Mouse (Mus musculus) kidney, postnatal 10 days (tissue): ENCODE measurements around the gene Fgfr1op.

Experiments
- DNase-seq: peaks from one replicate; pipeline ENCODE4 v3.0.0; 2021; ENCODE audit warnings: mixed read lengths

Gene Fgfr1op

DNA sequence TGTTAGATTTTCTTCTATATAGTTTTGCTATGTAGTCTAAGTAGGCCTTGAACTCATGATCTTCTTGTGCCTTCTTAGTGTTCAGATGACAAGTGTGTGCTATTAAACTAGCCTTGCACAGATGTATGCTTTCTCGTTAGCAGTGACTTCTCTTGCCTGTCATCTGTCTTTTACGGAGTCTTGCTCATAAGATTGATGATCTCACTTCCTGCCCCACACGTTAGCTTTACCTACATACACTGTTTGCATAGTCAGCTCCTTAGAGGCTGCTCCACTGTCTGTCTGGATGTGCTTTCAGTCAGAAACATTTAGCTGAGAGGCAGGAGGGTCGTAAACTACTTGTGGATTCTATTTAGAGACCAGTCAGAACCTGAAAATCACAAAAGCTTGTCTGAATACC, 5.8 kb downstream of the Fgfr1op start:
- no peak for DNase-seq

DNA sequence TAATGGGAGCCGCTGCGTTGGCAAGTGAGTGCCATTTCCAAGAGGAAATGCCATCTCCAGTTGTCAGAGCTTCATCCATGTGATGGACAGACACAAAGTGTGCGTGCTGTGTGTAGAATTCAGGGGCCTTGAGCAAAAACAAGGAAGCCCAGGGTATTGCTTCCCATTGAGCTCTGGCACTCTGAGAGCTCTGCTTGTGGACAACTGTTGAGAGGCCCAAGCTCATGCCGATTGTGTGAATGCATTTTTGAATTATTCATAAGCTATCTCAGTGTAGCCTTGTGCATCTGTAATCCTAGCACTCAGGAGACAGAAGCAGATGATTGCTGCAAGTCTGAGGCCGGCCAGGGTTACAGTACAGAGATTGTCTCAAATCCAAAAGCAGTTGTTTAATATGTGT, 11.8 kb downstream of the Fgfr1op start:
- no peak for DNase-seq

DNA sequence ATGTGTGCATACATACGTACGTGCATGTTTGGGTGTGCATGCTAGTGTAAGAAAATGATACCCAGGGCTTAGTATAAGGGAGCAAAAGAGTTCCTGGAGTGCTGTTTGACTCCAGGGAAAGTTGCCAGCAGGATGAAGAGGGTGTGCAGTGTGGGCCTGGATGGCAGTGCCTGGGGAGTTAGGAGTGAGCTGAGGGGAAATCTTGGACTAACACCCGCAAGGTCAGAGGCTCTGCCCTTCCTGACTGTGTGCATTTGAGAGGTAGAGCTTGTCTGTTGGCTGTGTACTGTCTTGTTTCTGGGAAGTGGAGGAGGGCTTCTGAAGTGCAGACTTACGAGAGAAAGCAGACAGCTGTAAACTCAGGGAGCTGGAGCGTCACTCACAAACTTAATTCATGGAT, 18.5 kb downstream of the Fgfr1op start:
- DNase-seq = no peak

DNA sequence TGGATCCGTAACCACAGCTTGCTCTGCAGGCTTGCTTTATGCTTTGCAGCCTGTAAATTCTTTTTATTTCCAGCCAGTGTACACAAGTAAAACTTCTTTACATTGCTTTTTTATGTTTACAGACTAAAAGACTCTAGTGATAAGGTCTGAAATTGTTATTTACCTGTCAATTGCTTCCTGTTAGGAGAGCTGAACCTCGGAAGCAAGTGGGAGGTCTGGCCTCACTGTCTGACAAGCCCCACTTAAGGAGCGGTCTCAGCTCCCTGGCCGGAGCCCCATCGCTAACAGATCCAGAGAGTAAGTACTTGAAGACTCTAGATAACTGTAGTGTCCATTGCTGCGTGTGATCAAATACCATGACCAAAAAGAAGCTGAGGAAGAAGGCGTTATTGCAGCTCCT, 18.9 kb downstream of the Fgfr1op start:
- DNase-seq = no peak

DNA sequence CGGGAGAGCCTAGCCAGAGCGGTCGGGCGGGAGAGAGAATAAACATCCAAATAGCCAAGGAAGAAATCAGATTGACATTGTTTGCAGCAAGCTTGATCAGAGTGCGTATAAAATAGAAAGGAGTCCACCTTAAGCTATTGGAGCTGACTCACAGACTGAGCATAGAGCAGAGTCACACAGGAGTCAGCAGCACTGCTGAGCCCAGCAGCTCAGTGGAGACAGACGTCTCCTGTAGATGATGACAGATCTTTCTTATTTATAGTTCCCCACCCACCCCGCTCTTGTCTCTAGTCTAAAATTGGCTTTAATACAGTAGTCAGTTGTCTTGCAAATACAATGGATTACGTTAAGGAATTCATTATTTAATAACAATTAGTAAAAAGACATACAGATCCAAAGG, 28.4 kb downstream of the Fgfr1op start:
- DNase-seq = no peak

DNA sequence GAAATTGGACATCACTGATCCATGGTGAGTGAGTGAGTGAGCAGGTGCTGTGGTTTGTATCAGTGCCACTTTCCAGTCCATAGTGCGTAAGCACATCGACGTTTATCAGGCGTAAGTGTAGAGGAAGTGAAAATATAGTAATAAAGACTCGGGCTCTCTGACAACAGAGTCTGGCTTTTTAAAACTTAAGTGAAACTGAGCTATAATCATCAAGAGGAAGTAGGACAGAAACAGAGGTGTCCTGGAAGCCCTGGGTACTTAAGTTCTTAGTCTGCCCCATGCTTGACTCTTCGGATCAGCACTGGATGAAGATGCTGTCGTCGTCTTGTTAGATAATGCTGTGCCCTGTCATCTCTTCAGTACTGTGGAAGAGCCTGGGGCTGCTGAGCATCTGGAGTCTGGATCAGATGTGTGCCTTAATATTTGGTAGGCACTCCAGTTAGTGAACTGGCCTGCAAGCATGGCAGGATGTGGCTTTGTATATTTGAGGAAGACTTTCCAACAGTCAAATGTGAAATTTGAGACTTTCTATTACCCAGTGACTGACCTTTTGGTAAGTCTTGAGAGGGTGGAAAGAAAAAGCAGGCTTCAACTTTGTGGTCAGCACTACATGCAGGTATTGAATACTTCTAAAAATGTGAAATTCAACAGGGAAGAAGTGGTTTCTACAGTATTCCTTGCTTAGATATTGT, 30.5 kb downstream of the Fgfr1op start:
- no peak for DNase-seq

DNA sequence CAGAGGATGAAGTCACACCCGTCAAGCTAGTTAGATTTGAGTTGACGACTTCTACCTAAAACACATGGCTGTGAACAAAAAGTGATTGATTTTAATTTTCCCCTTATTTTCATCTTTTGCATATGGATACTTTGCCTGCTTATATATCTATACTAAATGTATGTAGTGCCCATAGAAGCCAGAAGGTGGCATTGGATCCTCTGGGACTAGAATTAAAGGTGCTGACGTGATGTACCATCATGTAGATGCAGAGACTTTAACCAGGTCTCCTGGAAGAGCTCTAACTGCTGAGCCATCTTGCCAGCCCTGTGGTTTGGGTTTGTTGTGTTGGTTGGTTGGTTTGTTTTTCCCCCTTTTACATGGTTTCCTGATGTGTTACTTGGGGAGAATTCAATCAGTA, 32.4 kb downstream of the Fgfr1op start:
- DNase-seq = no peak

DNA sequence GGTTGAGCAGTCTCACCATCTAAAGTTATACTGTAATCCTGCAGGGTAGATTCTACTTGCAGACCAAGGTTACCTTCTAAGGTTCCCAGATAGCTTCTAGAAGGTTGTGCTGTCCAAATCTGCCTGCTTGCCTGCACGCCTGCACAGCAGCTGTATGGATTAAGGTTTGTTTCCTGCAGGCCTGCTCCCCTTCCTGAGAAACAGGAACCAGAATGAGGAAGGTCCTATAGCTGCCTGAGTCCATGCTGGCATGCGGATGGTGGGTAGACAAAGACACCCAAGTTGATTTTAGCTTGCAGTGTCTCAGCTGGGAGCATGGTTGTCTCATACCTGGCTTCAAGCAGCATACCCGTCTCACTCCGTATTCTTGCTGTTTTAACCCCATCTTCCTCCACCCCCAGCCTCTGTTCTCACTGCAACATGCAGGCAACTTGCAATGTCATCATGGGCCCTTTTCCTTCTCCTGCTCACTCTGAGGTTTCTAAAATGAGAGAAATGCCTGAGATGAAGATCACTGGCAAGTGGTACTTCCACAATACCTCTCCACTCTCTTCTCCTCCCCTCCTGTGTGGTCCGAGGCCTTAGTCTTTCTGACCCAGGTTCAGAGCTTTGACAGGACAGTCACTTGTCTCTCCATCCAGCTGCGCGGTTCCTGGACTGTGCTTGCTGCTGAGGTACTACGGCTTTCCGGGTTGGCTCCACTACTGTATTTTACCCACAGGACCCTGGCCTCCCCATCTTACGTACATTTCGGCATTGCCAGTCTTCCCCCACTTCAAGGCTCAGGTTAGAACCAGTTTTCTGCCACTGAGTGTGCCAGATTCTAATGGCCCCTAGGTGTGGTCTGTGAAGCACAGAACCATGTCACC, 34.0 kb downstream of the Fgfr1op start:
- no peak for DNase-seq

DNA sequence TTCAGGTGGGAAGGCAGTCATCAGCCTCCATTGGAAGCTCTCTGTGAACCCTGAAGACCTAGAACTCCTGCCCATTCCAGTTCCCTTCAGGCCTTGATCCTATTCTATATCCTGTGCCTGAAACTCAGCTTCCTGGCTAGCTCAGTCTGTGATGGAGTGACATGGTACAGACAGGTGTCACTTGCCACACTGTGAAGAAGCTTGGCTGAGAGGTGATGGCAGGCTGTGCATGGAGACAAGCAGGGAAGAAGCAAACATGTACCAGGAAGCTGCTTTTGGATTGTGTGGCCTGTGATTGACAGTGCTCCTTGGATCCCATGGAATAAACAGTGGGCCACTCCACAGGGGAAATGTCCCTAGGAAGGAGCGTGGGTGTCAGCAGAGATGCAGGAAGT, 34.6 kb downstream of the Fgfr1op start:
- no peak for DNase-seq

DNA sequence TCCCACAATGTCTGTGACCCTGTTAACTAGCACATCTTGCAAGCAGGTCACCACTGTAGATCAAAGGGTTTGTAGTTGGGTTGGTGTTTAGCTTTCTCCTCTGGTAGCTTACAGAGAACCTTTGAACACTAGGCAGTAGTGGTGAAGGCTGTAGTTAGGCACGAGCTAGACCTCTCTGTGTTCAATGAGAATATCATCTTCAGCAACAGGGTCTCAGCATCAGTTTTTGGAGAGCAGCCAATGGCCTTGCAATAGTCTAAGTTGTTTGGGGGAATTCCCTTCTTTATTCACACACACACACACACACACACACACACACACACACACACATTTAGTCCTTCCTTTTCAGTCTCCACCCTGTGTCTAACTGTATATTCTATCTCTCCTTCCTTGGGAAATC, 38.2 kb downstream of the Fgfr1op start:
- no peak for DNase-seq

DNA sequence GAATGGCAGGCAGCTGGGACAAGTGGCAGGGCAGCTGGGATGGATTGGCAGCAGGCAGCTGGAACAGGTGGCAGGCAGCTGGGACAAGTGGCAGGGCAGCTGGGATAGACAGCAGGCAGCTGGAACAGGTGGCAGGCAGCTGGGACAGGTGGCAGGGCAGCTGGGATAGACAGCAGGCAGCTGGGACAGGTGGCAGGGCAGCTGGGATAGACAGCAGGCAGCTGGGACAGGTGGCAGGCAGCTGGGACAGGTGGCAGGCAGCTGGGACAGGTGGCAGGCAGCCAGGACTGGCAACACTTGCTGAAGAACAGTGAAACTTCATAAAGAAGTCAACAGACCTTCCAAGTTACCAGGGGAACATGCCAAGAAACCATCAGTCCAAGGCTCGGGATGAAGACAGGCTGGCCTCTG, 39.9 kb downstream of the Fgfr1op start:
- peak; percentile 26 for DNase-seq

DNA sequence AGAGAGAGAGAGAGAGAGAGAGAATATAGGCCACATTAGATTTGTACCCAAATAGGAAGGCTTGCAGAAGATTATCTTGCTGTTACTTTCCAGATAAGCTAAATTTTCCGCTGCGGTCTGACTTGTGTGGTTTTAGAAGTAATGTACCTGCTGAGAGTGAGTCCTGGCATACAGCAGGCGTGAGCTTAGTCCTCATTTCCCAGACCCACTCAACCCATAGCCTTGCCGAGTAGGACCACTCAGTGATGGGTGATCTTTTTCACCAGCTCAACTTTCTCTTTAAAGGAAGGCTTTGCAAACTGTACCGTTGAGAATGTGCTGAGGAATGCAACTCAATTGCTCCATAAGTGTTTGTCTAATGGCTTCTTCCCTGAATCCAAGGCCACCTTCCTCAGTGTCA, 41.4 kb downstream of the Fgfr1op start:
- DNase-seq = no peak

DNA sequence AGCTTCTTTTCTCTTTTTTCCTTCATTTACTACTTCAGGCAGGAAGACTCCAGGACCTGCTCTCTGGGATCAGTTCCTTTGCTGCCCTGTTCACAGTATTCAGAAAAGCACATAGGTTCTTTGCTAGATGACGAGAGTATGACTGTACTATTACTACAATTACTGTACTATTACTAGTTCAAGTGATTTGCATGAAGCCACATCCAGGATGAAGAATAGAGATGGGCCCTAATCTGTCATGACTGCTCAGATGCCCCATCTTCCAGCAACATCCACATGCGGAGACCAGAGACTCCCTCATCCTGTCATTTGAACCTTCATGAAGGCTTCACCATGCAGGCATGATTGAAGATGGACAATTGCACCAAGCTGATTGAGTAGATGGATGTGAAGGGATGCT, 44.4 kb downstream of the Fgfr1op start:
- no peak for DNase-seq

DNA sequence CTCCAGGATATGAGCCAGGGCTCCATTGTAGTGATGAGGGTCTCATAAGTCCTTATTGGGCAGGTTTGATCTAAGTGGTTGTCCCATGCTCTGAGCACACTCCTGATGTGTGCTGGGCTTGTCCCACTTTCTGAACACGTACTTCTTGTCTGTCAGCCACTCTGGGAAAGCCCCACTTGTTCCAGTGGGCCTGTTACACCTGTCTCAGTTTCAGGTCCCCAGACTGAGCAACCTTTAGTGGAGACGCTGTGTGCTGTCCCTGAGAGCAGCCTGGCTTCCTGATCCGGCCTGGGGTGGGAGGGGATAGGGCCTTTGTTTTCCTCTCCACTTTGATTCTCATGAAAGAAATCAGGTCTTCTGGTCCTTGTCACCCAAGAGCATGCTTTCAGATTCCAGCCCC, 44.9 kb downstream of the Fgfr1op start:
- no peak for DNase-seq

DNA sequence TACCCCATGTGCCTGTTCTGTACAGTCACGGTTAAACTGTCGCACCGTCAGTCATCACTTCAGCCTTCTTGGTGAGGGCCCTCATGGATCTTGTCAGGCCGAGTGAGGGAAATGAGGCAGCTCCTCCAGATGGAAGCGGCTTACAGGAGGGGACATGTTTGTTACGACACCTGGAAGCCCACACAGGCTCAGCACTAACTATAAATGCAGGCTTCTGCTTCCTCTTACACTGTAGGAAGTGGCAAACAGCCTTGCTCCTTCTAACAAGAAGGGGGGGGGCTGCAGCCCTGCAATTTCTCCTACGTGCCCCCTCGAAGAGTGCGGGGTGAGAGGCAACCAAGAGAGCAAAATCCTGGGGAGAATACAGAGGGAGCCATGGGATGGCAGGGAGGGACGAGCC, 45.4 kb downstream of the Fgfr1op start:
- DNase-seq = no peak

DNA sequence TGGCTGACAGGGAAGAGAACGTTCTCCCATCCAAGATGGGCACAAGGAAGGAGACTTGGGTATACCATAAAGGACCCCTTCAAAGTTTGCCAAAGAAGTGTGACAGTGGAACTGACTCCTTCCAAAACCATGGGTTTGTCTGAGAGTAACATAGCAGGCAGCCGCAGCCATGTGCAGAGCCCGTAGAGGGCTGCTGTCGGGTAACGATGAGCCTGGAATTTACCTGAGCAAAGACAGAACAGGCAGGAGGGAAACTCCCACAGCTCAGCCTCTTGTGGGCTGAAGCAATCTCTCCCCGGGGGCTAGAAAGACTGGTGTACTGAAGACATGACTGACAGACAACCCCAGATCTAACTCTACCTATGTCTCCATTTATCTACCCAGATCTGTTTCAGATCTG, 46.1 kb downstream of the Fgfr1op start:
- no peak for DNase-seq

DNA sequence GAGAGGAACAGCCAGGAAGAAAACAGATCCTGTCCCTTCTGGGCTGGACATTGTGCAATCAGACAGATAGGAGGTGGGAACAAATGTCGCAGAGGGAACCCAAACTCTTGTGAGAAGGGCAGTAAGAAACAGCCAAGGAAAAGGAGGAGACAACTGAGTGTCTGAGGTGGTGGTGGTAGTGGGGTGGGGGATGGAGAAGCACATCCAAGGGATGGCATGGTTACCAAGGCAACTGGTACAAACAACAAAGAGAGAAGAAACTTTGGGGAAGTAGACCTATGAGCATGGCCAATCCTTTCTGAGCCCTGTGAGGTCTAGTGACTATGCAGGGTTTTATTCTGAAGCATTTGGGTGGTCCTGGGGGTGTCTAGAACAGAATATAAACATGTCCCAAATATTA, 49.1 kb downstream of the Fgfr1op start:
- no peak for DNase-seq

DNA sequence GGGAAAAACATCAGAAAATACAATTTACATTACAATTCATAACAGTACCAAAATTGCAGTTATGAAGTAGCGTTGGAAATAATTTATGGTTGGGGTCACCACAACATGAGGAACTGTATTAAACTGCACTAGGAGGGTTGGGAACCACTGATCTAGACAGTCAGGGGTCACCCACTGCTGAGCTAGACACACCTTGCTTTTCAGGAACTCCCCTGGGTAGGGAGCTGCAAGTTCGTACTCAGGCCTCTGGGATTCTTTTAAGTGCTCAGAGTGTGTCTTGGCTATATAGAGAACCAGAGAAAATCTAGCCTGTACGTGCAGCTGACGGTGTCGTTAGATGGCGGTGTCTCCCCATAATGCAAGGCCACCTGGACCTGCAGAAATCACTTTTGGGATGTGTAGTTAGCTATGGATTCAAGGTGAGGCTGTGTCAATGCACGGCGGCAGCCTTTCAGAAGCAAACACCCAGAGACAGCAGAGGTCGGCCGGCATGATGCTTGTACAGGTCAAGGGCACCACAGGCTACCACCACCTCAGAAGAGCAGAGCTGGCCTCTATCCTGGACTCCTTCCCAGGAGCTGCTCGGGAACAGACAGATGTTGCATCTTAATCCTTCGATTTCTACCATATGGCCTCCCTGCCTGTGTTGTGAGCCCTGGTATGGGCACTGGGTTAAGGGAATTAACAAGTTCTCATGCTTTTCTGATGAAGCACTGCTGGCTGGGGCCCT, 49.9 kb downstream of the Fgfr1op start:
- DNase-seq = no peak

DNA sequence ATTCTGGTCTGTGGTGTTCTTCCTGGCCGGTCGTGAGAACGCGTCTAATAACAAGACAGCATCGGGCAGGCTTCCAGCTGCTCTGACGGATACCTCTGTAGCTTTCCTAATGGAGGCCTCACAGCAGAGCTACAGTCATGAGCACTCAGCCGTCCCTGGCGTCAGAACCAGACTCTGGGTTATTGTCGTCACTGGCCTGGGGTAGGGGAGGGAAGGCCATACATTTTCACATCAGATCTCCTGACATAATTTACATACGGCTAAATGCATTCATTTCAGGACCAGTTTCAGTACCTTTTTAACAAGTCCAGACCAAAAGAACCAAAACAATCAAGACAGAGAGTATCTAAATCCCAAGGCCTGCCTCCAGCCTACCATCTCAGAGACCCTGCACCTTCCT, 57.9 kb downstream of the Fgfr1op start:
- DNase-seq = no peak

DNA sequence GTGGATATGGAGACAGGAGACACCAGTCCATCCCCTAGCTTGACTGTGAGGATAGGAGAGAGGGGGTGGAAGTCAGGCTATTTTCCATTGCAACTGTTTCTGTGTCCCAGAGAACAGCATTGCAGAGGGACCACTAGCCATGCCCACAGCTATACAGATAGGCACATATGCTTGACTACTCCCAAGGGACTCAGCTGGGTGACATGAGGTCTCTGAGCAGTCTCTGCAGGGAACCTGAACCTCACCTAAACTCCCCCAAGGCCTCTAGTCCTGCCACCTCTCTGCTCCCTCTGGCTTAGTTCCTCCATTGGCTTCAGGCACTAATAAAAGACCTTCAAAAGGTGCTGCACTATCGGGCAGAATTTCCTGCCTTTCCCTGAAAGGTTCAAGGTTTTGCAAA, 58.8 kb downstream of the Fgfr1op start:
- no peak for DNase-seq

DNA sequence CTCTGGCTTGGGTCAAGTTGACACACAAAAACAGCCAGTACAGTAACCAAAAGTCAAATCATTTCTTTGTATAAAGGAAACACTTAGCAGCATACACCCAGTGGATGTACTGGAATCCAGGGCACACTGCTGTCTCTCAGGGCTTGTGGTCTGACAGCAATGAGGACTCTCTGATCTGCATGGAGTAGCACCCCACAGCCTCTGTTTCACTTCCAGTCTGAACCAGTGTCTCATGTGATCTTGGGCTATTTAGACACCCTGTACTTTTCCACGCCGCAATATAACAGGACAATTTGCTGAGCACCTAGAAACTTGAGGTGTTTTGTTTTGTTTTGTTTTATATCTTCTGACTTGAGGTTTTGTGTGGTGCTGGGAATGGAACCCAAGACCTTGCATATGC, 59.9 kb downstream of the Fgfr1op start:
- DNase-seq = no peak

DNA sequence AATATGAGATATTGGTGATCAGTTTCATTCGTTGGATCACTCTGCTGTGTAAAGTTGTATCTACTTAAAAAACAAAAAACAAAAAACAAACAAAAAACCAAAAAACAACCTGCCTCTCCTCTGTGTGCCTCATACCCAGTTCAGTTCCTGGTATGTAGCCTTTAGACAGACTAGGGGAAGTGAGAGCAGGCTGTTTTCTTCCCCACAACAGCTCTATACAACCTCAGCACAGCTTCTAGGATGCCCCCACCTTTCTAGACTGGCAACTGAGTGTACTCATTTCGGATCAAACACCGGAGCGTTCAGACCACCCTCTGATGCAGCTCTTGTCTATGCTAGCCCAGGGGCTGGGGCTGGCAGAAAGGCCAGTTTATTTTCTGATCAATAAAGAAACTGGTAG, 60.4 kb downstream of the Fgfr1op start:
- DNase-seq = no peak

DNA sequence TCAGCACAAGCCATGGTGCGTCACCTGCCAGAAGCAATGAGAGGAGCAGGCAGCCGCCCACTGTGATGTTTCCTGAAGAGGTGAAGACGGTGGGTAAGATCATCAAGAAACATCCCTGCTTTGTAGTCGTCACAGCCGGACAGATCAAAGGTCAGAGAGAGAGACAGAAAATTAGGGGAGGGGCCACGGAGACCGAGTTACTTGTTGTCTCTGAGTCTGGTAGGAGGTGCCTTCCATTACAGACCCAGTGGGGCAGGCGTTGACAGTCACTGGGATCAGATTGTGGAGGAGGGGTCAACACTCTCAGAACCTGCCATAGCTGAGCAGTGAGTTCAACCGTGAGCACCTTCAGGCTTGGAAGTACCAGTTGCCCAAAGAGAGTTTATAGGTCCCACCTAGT, 63.3 kb downstream of the Fgfr1op start:
- no peak for DNase-seq

DNA sequence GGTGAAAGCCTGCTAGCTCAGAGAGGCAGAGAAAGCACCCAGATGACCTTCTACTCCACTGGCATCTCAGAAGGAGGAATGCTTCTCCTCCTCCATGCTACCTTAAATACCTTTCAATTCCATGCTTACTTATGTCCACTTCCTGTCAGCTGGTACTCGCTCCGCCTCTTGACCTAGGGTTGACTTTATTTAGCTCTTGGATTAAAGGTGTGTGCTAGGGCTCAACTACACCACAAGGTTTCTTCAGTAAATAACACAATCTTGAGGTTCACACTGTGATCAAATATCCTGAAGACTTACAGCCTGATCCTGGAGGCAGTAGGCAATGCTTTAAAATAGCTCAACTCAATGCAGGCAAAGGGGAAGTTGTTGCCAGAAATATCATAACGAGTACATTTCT, 64.3 kb downstream of the Fgfr1op start:
- DNase-seq = no peak
